Mouse (Mus musculus): ENCODE measurements around the gene Shb.

Shb gene

GRCm38 (mm10) chr4:45455001-45455400 is 77.3 kb downstream of the Shb start:
- DNase-seq (ENCODE audit: low spot score in 2 of 2): no peak

DNA sequence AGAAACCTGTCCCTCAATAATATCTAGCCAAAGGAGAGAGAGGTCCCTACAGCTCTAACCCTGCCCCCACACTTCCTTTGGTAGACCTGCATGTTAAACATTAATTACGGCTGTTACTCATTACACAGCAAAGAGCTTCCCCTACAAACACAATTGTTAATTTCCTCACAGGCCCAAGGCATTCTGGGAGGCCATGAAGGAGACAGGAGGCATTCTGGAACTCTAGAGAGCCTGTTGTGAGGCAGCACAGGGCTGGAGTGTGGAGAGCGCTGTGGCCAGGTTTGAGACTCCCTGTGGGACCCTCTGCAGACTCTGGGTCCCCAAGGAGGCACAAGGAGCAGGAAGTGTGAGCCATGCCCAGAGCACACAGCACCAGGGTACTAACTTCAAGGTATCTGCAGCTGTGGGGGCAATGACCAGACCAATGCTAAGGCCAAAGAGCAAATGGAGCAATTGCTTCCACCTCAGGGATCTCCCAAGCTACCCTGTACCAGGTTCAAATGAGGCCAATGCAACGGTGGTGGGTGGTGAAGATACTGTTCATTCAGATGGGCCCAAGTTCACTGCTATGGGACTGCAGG is 78.9 kb downstream of the Shb start:
- no peak for DNase-seq (ENCODE audit: low spot score in 2 of 2)

DNA sequence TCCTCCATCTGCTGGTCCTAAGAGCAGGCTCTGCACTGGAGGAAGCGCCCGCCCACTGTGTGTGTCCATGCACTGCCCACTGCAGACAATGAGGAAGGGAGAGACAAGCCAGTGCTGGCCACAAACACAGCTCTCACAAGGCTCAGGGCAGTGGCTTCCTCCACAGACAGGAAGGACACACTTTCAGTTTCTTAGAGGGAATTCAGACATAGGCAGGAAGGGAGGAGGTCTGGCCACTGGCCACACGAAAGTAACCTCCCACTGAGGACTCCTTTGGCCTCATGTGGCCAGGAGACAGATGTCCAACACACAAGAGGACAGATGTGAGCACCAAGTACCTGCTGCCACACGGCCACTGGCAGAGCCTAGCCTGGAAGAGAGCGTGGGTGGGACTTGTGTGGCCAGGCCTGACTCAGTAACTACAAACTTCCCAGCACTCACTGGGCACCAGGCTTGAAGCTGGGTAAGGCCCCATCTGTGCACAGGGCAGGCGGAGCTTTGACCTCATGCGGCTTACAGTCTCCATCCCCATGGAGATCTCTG is 79.6 kb downstream of the Shb start:
- no peak for DNase-seq (ENCODE audit: low spot score in 2 of 2)

DNA sequence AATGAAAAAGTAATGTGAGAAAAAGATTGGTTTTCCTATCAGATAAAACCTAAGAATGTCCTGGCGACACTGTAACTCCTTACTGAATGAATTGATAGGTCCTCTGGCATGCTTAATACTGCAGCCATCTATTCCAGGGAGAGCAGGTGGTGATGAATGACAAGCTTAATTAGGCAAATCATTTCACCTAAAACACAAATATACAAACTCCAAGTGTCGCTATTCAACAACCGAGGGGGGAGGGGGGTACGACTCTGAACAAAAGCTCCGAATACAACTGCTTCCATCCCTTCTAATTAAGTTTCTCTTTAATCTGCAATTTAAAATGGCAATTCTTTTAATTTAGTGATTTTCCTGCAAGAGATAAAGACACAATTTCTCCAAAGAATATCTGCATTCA is 83.3 kb downstream of the Shb start:
- DNase-seq (ENCODE audit: low spot score in 2 of 2): no peak

DNA sequence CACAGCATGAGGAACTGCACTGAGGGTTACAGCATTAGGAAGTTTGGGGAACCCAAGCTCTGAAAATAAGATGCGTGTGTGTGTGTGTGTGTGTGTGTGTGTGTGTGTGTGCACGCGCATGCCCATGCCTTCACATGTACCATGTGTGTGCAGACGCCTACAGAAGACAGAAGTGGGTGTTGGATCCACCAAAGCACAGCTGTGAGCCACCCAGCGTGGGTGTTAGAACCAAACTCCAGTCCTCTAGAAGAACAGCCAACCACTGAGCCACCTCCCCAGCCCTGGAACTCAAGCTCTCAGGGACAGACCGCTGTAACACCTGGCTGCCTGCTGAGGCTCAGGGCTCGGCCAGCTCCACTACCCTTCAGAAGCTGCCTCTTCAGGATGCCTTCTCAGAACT is 83.8 kb downstream of the Shb start:
- DNase-seq (ENCODE audit: low spot score in 2 of 2): no peak

- DNase-seq (ENCODE audit: low spot score in 2 of 2): no peak
These were observed 85.1 kb downstream of the Shb start for GRCm38 (mm10) chr4:45447196-45447595.

DNA sequence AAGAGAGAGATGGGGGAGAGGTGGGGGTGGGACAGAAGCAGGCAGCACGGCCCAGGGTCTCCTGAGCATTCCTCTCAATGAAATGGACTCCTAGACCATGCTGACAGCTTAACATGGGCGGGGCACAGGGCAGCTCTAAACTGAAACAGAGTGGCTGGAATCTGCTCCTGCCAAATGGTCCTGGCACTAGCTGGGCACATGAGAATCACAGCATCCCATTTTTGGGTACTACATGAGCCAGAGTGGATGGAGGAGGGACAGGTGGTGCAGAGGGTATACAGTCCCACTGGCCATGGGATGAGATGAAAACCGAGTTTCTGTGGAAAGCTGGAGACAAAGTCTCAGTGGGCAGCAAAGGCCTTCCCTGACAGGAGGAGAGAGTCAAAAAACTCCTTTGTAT is 87.0 kb downstream of the Shb start:
- no peak for DNase-seq (ENCODE audit: low spot score in 2 of 2)

DNA sequence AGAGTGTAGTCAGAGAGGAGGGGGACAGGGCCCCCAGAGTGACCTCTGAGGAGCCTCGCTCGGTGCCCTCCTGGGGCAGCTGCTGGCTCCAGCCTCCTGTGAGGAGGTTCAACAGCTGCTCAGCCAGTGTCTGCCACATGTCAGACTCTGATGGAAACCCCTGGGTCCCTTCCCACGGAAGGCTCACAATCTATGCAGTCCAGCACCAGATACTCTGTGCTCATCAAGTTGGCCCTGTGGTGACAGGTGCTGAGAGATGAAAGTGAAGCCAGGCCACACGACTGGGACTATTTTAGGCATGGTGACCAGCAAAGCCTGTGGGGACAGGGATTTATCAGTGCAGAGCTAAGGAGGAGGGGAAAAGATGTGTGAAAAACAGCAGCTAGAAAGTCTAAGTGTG is 87.5 kb downstream of the Shb start:
- DNase-seq (ENCODE audit: low spot score in 2 of 2): no peak

DNA sequence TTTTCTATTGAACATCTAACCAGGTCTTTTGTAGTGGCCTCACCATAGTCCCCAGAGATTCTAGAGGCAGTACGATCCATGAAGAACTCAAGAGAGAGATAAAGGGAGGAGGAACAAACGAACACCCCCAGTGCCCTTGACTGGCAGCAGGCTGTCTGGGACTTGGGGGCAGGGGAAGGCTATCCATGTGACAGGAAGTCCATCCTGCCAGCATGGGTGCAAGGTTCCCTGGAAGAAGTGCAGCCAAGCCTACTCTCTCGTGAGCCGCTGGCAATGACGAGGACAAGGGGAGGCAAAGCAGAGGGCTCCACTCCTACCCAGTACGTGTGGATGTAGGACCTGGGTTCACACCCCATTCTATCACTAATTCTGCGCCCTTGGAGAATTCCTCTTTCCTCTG is 88.6 kb downstream of the Shb start:
- DNase-seq (ENCODE audit: low spot score in 2 of 2): no peak

GRCm38 (mm10) chr4:45442237-45442636 is 90.0 kb downstream of the Shb start:
- DNase-seq (ENCODE audit: low spot score in 2 of 2): no peak

DNA sequence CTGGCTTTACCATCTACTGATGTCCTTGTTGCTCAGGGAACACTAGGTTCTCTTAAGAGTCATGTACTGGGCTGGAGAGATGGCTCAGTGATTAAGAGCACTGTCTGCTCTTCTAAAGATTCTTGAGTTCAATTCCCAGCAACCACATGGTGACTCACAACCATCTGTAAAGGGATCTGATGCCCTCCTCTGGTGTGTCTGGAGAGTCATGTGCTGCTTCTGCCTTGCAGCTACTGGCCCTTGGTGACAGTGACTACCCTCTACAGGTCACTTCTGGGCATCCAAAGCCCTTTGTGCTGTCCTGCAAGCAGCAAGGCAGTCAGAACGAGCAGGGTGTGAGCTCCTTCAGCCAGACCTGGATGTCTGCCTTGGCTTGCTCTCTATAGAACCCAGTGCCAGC is 90.5 kb downstream of the Shb start:
- no peak for DNase-seq (ENCODE audit: low spot score in 2 of 2)

DNA sequence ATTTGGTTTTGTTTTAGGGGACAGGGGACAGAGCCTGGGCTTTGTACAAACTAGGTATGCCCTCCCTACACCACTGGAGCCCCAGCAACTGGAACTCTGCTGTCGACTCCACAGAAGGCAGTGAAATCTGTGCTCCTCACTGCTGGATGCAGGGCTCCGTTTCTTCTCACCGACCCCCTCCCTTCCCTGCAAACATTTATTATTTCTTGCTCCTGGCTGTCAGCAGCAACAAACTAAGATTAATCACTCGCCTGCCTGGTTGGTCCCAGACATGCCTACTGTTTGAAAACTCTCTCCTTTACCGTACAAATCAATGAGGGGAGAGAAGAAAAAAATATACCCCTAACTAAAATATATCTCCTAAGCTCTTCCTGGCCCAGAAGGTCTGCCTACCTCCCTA is 93.0 kb downstream of the Shb start:
- DNase-seq (ENCODE audit: low spot score in 2 of 2): no peak

DNA sequence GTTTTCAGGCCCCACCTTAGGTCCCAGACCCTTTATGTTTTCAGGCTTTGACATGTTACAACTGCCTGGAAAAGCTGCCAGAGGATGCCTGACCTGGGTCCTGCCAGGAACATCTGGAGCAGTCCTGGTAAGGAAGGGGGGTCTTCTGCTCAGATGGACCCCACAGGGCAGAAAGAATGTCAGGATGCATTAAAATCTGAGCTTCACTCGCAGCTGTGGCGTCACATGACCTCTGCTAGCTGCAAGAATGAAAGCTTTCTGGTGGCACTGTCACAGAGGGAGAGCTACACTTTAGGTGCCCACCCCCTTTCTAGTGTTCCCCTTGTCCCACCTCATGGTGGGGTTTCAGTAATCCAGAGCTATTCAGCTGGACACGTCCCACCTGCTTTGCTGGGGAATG is 95.3 kb downstream of the Shb start:
- DNase-seq (ENCODE audit: low spot score in 2 of 2): no peak

- DNase-seq (ENCODE audit: low spot score in 2 of 2): no peak
These were observed 95.8 kb downstream of the Shb start for GRCm38 (mm10) chr4:45436383-45436913.

GRCm38 (mm10) chr4:45435899-45436298 is 96.4 kb downstream of the Shb start:
- DNase-seq (ENCODE audit: low spot score in 2 of 2): no peak

DNA sequence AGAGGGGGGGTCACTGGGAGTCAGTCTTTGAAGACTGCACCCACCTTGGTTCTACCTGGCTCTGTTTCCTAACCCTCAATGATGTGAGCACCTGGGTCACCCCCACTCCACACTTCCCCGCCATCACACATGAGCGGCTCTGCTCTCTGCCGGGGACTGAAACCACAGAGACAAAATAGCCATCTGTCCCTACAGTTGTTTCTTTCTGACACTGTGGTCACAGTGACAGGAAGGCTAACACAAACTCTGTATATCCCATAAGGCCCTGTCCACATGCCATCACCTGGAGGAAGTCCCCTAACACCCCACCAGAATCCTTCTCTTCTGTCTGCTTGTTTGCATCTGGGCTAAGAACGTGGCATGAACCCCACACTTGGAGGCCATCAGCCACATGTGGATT is 97.6 kb downstream of the Shb start:
- DNase-seq (ENCODE audit: low spot score in 2 of 2): no peak

- DNase-seq (ENCODE audit: low spot score in 2 of 2): no peak
These were observed 98.2 kb downstream of the Shb start for GRCm38 (mm10) chr4:45434071-45434470.

DNA sequence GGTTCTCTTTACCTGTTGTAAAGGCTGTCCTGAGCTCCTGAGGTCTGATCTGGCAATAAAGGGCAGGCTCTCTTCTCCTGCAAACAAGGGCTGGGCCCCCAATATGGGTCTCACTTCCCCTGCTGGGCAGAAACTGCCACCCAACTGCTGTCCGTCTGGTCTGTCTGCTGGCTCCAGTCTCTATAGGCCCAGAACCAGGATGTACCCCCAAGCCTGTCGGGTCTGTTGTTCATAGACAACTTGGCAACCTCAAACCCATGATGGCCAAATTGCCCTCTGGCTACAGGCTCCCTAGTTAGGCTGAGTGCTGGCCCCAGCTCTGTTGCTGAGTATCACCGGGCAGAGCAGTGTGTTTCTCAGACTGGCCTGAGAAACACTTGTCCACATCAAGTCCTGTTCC is 100.5 kb downstream of the Shb start:
- DNase-seq (ENCODE audit: low spot score in 2 of 2): no peak

DNA sequence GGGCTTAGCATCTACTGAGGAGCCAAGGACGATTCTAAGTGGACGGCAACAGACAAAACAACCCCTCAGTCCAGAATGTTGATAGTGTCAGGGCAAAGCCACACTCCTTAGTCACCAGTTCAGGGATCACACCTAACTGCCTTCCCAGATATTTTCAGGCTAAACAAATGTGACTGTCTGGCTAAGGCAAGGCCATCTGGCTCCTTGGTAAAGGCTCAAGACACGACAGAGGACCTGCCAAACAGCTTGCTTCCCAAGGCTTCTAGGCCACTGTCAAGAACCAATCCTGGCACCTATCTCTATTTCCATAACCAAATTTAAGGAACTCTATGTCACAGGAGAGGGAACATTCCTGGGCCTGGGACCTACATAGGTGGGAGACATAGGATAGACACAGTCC is 101.0 kb downstream of the Shb start:
- no peak for DNase-seq (ENCODE audit: low spot score in 2 of 2)

DNA sequence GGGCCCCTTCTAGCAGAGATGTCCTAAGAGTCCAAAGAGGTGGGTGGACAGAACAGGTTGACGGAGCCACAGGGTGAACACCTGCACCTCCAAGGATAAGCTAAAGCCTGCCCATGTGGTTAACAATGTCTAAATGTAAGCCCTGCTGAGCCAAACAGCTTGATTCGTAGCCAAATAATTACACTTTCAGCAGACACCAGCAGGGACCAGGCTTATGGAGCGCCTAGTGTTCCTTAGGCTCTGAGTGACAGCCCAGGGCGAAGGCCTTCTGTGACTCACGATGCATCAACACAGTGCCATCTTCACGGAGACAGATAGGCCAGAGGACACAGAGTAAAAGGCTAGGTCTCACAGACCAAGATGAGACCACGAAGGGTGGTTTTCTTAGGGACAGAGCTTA is 102.8 kb downstream of the Shb start:
- no peak for DNase-seq (ENCODE audit: low spot score in 2 of 2)

GRCm38 (mm10) chr4:45426724-45427457 is 105.4 kb downstream of the Shb start:
- no peak for DNase-seq (ENCODE audit: low spot score in 2 of 2)

- DNase-seq (ENCODE audit: low spot score in 2 of 2): no peak
These were observed 108.9 kb downstream of the Shb start for GRCm38 (mm10) chr4:45423406-45423805.

DNA sequence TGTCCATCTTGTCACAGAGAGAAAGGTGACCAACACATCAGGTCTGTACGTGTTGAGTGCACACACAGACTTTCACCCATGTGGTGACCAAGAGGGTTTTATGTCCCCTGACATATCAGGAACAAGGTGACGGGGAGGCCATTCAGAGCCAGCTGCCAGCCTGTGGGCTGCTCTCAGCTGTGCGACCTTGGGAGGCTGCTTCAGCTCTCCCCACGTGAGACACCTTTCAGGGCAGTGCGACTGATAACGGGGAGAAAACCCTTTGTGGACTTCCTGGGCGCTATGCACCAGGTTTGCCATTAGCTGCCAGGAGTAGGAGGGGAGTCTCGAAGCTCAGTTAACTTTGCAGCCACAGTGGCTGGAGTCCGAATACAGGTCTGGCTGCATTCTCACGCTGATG is 109.6 kb downstream of the Shb start:
- no peak for DNase-seq (ENCODE audit: low spot score in 2 of 2)
